Mouse (Mus musculus) lung, postnatal 0 days (tissue): ENCODE results near the gene Cybc1.
A peak's percentile ranks its signal among the peaks of the same experiment; 100 is the strongest.

Source experiments
- CTCF ChIP-seq: IDR thresholded peaks from 2 replicates; pipeline ENCODE4 v1.5.1; 2016; ENCODE audit warnings: antibody characterized with exemption, mild to moderate bottlenecking
- EP300 ChIP-seq: IDR thresholded peaks from 2 replicates; pipeline ENCODE4 v1.6.1; 2016; ENCODE audit warnings: antibody characterized with exemption, mild to moderate bottlenecking, control low read depth

DNA sequence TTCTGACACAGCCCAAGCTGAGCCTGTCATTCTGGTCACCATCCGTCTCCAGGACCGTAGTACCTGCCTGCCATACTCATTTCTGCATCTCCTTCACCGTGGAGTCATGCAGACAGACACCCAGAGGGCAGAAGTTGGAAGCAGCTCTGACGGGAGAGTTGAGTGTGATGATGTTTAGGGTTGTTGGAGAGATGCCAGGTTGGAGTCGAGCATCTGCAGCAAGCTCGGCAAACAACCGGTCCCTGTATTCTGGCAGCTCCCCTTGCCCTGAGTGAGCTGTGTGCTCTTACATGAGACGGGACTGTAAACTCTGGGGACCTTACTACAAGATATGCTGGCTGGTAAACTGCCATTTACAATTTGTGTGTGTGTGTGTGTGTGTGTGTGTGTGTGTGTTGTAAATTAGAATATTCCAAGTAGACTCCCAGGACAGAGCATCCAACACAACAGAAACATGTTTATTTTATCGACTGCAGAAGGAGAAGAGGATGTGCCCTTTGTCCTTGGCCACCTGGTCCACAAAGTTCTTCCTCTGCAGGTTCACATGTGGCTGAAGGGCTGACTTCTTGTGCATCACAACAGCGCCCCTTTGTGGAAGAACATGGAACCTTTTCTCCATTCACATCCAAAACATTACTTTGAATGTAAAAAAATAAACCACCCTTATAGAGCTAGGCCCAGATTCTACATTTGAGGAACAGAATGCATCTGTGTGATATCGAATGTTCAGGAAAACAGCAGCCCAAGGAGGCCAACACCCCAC, 27.5 kb downstream of the Cybc1 start:
- TF ChIP-seq CTCF = peak; percentile 69
- no peak for TF ChIP-seq EP300
